Mouse (Mus musculus) erythroblast, embryonic 14.5 days (primary cell): ENCODE results near the gene Rpl18.

Experiments
- GATA1 ChIP-seq: IDR thresholded peaks from 2 replicates; pipeline ENCODE4 v1.6.1; 2012; ENCODE audit warnings: low read length, inconsistent platforms, mixed read lengths
- TAL1 ChIP-seq: IDR thresholded peaks from 3 replicates; pipeline ENCODE4 v1.6.1; 2012; ENCODE audit warnings: low read length, inconsistent platforms, mixed read lengths

DNA sequence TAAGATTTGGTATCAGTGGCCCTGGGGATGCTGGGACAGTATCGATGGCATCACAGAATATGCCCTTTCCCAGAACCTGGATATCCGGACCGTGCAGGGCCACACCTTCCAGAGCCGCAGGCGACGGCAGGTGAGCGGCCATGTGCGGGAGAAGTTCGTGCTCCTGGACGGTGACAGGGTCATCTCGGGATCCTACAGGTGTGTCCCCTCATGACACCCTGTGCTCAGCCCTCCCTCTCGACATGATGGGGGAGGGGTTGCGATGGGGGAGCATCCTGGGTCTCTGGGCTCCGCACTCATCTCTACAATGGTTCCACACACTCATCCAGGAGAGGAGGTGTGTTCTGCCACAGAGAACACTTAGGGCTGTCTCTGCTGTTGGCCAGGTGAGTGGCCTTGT, 8.5 kb downstream of the Rpl18 start:
- TF ChIP-seq TAL1 = no peak
- TF ChIP-seq GATA1 = no peak
